Mouse (Mus musculus): ENCODE data around the gene Gm49378. TPM values are rescaled to one million over a fixed set of nuclear protein-coding genes. Genes with fewer than 3 reads are reported as not detected.

The Gm49378 gene
- polyA plus RNA-seq, 2 experiments: 3.7 to 6.8 TPM

- no peak for TF ChIP-seq POLR2A (IDR thresholded peaks at IDR 0.05; ENCODE audit: borderline replicate concordance, extremely low read depth, insufficient read depth, insufficient read length)
- DNase-seq (ENCODE audit: low spot score) (no peak), ATAC-seq (ENCODE audit: low FRiP score, low read depth) (no peak)
- Histone ChIP-seq H3K27ac (replicated peaks; ENCODE audit: low read depth, low read length) (no peak overlapping the region), H3K9ac (ENCODE audit: low read depth, low read length, severe bottlenecking) (no peak overlapping the region), H3K4me1 (ENCODE audit: control insufficient read depth, insufficient read depth, low read length) (peaks cover 9% of the 10 kb centered on the region), H3K4me2 (replicated peaks; ENCODE audit: low read depth, low read length, severe bottlenecking) (no peak overlapping the region), H3K27me3 (ENCODE audit: control insufficient read depth, insufficient read depth, low read length) (no peaks in the 10 kb centered on the region), H3K4me3 (replicated peaks; ENCODE audit: low read length) (no peak overlapping the region), H3K9me3 (ENCODE audit: control insufficient read depth, low read length) (no peaks in the 10 kb centered on the region), H3K36me3 (ENCODE audit: control insufficient read depth, insufficient read depth, low read length) (peaks cover 22% of the 10 kb centered on the region)
- WGBS: 75% methylated on average over 9 of the region's 9 CpGs
These were observed 55.6 kb downstream of the Gm49378 start for GRCm38 (mm10) chr14:55581981-55582681.

GRCm38 (mm10) chr14:55580731-55581130, 57.0 kb downstream of the Gm49378 start:
- no peaks in the 10 kb centered on the region for H3K9me3 ChIP-seq (ENCODE audit: control insufficient read depth, low read length)
- H3K9ac ChIP-seq (ENCODE audit: low read depth, low read length, severe bottlenecking): no peak overlapping the region
- no peak for TF ChIP-seq POLR2A (IDR thresholded peaks at IDR 0.05; ENCODE audit: borderline replicate concordance, extremely low read depth, insufficient read depth, insufficient read length)
- no peaks in the 10 kb centered on the region for H3K27me3 ChIP-seq (ENCODE audit: control insufficient read depth, insufficient read depth, low read length)
- peaks cover 9% of the 10 kb centered on the region for H3K4me1 ChIP-seq (ENCODE audit: control insufficient read depth, insufficient read depth, low read length)
- H3K4me2 ChIP-seq (replicated peaks; ENCODE audit: low read depth, low read length, severe bottlenecking): no peak overlapping the region
- 94% methylated on average over 16 of the region's 16 CpGs for WGBS
- DNase-seq (ENCODE audit: low spot score) (no peak), ATAC-seq (ENCODE audit: low FRiP score, low read depth) (no peak)
- H3K36me3 ChIP-seq (ENCODE audit: control insufficient read depth, insufficient read depth, low read length): peaks cover 19% of the 10 kb centered on the region
- H3K4me3 ChIP-seq (replicated peaks; ENCODE audit: low read length): no peak overlapping the region
- H3K27ac ChIP-seq (replicated peaks; ENCODE audit: low read depth, low read length): no peak overlapping the region

- Histone ChIP-seq H3K27me3 (ENCODE audit: control insufficient read depth, insufficient read depth, low read length) (no peaks in the 10 kb centered on the region), H3K36me3 (ENCODE audit: control insufficient read depth, insufficient read depth, low read length) (peaks cover 19% of the 10 kb centered on the region), H3K27ac (replicated peaks; ENCODE audit: low read depth, low read length) (no peak overlapping the region), H3K9ac (ENCODE audit: low read depth, low read length, severe bottlenecking) (no peak overlapping the region), H3K4me2 (replicated peaks; ENCODE audit: low read depth, low read length, severe bottlenecking) (no peak overlapping the region), H3K9me3 (ENCODE audit: control insufficient read depth, low read length) (no peaks in the 10 kb centered on the region), H3K4me1 (ENCODE audit: control insufficient read depth, insufficient read depth, low read length) (peaks cover 9% of the 10 kb centered on the region), H3K4me3 (replicated peaks; ENCODE audit: low read length) (no peak overlapping the region)
- ATAC-seq (ENCODE audit: low FRiP score, low read depth) (no peak), DNase-seq (ENCODE audit: low spot score) (no peak)
- WGBS: 80% methylated on average over 23 of the region's 23 CpGs
- TF ChIP-seq POLR2A (IDR thresholded peaks at IDR 0.05; ENCODE audit: borderline replicate concordance, extremely low read depth, insufficient read depth, insufficient read length): no peak
These were observed 57.9 kb downstream of the Gm49378 start for GRCm38 (mm10) chr14:55579511-55580496.

Other genes with a start within 250 kb of the Gm49378 start
Only the 30 nearest of the 34 such genes appear.
- 53.0 and 58.6 TPM in 2 replicates for gene Dhrs4, start 159.1 kb downstream of the Gm49378 start, polyA plus RNA-seq (2012; rRNA removed)
- 48.4 and 60.3 TPM in 2 replicates for gene Dhrs4, start 159.1 kb downstream of the Gm49378 start, polyA plus RNA-seq (2014; fragmentation: Nextera tagmentation; extraction: Ambion mirVana)
- 24.8 and 28.8 TPM in 2 replicates for gene Carmil3, start 147.2 kb downstream of the Gm49378 start, polyA plus RNA-seq (2012; rRNA removed)
- 3.6 and 5.4 TPM in 2 replicates for gene Carmil3, start 147.2 kb downstream of the Gm49378 start, polyA plus RNA-seq (2014; fragmentation: Nextera tagmentation; extraction: Ambion mirVana)
- gene Cpne6, start 127.5 kb downstream of the Gm49378 start, polyA plus RNA-seq (2012; rRNA removed): 0.74 and 0.83 TPM in 2 replicates
- 0.47 and 0.65 TPM in 2 replicates for gene Cpne6, start 127.5 kb downstream of the Gm49378 start, polyA plus RNA-seq (2014; fragmentation: Nextera tagmentation; extraction: Ambion mirVana)
- 0.06 TPM in 1 of 2 replicates, not detected in the other for gene Nrl, start 112.9 kb downstream of the Gm49378 start, polyA plus RNA-seq (2012; rRNA removed)
- not detected in 2 replicates for gene Nrl, start 112.9 kb downstream of the Gm49378 start, polyA plus RNA-seq (2014; fragmentation: Nextera tagmentation; extraction: Ambion mirVana)
- gene Pck2, start 97.6 kb downstream of the Gm49378 start, polyA plus RNA-seq (2012; rRNA removed): 39.3 and 52.1 TPM in 2 replicates
- gene Pck2, start 97.6 kb downstream of the Gm49378 start, polyA plus RNA-seq (2014; fragmentation: Nextera tagmentation; extraction: Ambion mirVana): 22.5 and 28.0 TPM in 2 replicates
- gene Dcaf11, start 77.9 kb downstream of the Gm49378 start, polyA plus RNA-seq (2012; rRNA removed): 47.5 and 53.0 TPM in 2 replicates
- 53.8 and 56.0 TPM in 2 replicates for gene Dcaf11, start 77.9 kb downstream of the Gm49378 start, polyA plus RNA-seq (2014; fragmentation: Nextera tagmentation; extraction: Ambion mirVana)
- gene A730061H03Rik, start 77.5 kb downstream of the Gm49378 start, polyA plus RNA-seq (2012; rRNA removed): 0.67 and 0.88 TPM in 2 replicates
- 0.74 and 1.7 TPM in 2 replicates for gene A730061H03Rik, start 77.5 kb downstream of the Gm49378 start, polyA plus RNA-seq (2014; fragmentation: Nextera tagmentation; extraction: Ambion mirVana)
- 30.9 and 43.0 TPM in 2 replicates for gene Fitm1, start 62.3 kb downstream of the Gm49378 start, polyA plus RNA-seq (2012; rRNA removed)
- gene Fitm1, start 62.3 kb downstream of the Gm49378 start, polyA plus RNA-seq (2014; fragmentation: Nextera tagmentation; extraction: Ambion mirVana): 19.1 and 26.9 TPM in 2 replicates
- gene Psme1, start 59.8 kb downstream of the Gm49378 start, polyA plus RNA-seq (2012; rRNA removed): 66.8 and 77.6 TPM in 2 replicates
- gene Psme1, start 59.8 kb downstream of the Gm49378 start, polyA plus RNA-seq (2014; fragmentation: Nextera tagmentation; extraction: Ambion mirVana): 147 and 154 TPM in 2 replicates
- 6.6 and 6.9 TPM in 2 replicates for gene Emc9, start 52.6 kb downstream of the Gm49378 start, polyA plus RNA-seq (2012; rRNA removed)
- 6.5 and 7.0 TPM in 2 replicates for gene Emc9, start 52.6 kb downstream of the Gm49378 start, polyA plus RNA-seq (2014; fragmentation: Nextera tagmentation; extraction: Ambion mirVana)
- gene Psme2, start 46.8 kb downstream of the Gm49378 start, polyA plus RNA-seq (2012; rRNA removed): 75.8 and 78.5 TPM in 2 replicates
- 239 and 245 TPM in 2 replicates for gene Psme2, start 46.8 kb downstream of the Gm49378 start, polyA plus RNA-seq (2014; fragmentation: Nextera tagmentation; extraction: Ambion mirVana)
- gene Rnf31, start 46.2 kb downstream of the Gm49378 start, polyA plus RNA-seq (2012; rRNA removed): 23.0 and 34.1 TPM in 2 replicates
- gene Rnf31, start 46.2 kb downstream of the Gm49378 start, polyA plus RNA-seq (2014; fragmentation: Nextera tagmentation; extraction: Ambion mirVana): 13.1 and 18.1 TPM in 2 replicates
- 21.0 and 26.4 TPM in 2 replicates for gene Irf9, start 34.3 kb downstream of the Gm49378 start, polyA plus RNA-seq (2012; rRNA removed)
- gene Irf9, start 34.3 kb downstream of the Gm49378 start, polyA plus RNA-seq (2014; fragmentation: Nextera tagmentation; extraction: Ambion mirVana): 9.8 and 11.3 TPM in 2 replicates
- gene Rec8, start 19.9 kb downstream of the Gm49378 start, polyA plus RNA-seq (2012; rRNA removed): 8.9 and 9.6 TPM in 2 replicates
- gene Rec8, start 19.9 kb downstream of the Gm49378 start, polyA plus RNA-seq (2014; fragmentation: Nextera tagmentation; extraction: Ambion mirVana): 2.4 and 2.8 TPM in 2 replicates
- gene Ipo4, start 1.9 kb downstream of the Gm49378 start, polyA plus RNA-seq (2012; rRNA removed): 185 and 239 TPM in 2 replicates
- gene Ipo4, start 1.9 kb downstream of the Gm49378 start, polyA plus RNA-seq (2014; fragmentation: Nextera tagmentation; extraction: Ambion mirVana): 131 and 133 TPM in 2 replicates
- 92.3 and 128 TPM in 2 replicates for gene Tm9sf1, start 5.9 kb upstream of the Gm49378 start, polyA plus RNA-seq (2012; rRNA removed)
- 111 and 116 TPM in 2 replicates for gene Tm9sf1, start 5.9 kb upstream of the Gm49378 start, polyA plus RNA-seq (2014; fragmentation: Nextera tagmentation; extraction: Ambion mirVana)
- gene Tssk4, start 12.3 kb upstream of the Gm49378 start, polyA plus RNA-seq (2012; rRNA removed): 2.9 and 3.3 TPM in 2 replicates
- gene Tssk4, start 12.3 kb upstream of the Gm49378 start, polyA plus RNA-seq (2014; fragmentation: Nextera tagmentation; extraction: Ambion mirVana): 1.2 and 1.4 TPM in 2 replicates
- gene Mdp1, start 22.6 kb upstream of the Gm49378 start, polyA plus RNA-seq (2012; rRNA removed): 47.4 and 49.7 TPM in 2 replicates
- gene Mdp1, start 22.6 kb upstream of the Gm49378 start, polyA plus RNA-seq (2014; fragmentation: Nextera tagmentation; extraction: Ambion mirVana): 53.7 and 59.1 TPM in 2 replicates
- 51.1 and 53.6 TPM in 2 replicates for gene Gmpr2, start 34.0 kb upstream of the Gm49378 start, polyA plus RNA-seq (2012; rRNA removed)
- gene Gmpr2, start 34.0 kb upstream of the Gm49378 start, polyA plus RNA-seq (2014; fragmentation: Nextera tagmentation; extraction: Ambion mirVana): 53.1 and 68.5 TPM in 2 replicates
- 347 and 416 TPM in 2 replicates for gene Nedd8, start 34.2 kb upstream of the Gm49378 start, polyA plus RNA-seq (2012; rRNA removed)
- 567 and 583 TPM in 2 replicates for gene Nedd8, start 34.2 kb upstream of the Gm49378 start, polyA plus RNA-seq (2014; fragmentation: Nextera tagmentation; extraction: Ambion mirVana)
- 35.9 and 38.4 TPM in 2 replicates for gene Tinf2, start 43.9 kb upstream of the Gm49378 start, polyA plus RNA-seq (2012; rRNA removed)
- gene Tinf2, start 43.9 kb upstream of the Gm49378 start, polyA plus RNA-seq (2014; fragmentation: Nextera tagmentation; extraction: Ambion mirVana): 34.2 and 40.1 TPM in 2 replicates
- 15.0 and 17.7 TPM in 2 replicates for gene Tgm1, start 76.0 kb upstream of the Gm49378 start, polyA plus RNA-seq (2012; rRNA removed)
- gene Tgm1, start 76.0 kb upstream of the Gm49378 start, polyA plus RNA-seq (2014; fragmentation: Nextera tagmentation; extraction: Ambion mirVana): 17.0 and 21.2 TPM in 2 replicates
- 41.7 and 53.5 TPM in 2 replicates for gene Rabggta, start 84.4 kb upstream of the Gm49378 start, polyA plus RNA-seq (2012; rRNA removed)
- 20.4 and 23.0 TPM in 2 replicates for gene Rabggta, start 84.4 kb upstream of the Gm49378 start, polyA plus RNA-seq (2014; fragmentation: Nextera tagmentation; extraction: Ambion mirVana)
- 88.3 and 109 TPM in 2 replicates for gene Dhrs1, start 107.8 kb upstream of the Gm49378 start, polyA plus RNA-seq (2012; rRNA removed)
- gene Dhrs1, start 107.8 kb upstream of the Gm49378 start, polyA plus RNA-seq (2014; fragmentation: Nextera tagmentation; extraction: Ambion mirVana): 82.0 and 89.7 TPM in 2 replicates
- 23.5 and 30.5 TPM in 2 replicates for gene Nop9, start 107.8 kb upstream of the Gm49378 start, polyA plus RNA-seq (2012; rRNA removed)
- gene Nop9, start 107.8 kb upstream of the Gm49378 start, polyA plus RNA-seq (2014; fragmentation: Nextera tagmentation; extraction: Ambion mirVana): 37.6 and 38.1 TPM in 2 replicates
- 2.1 and 2.6 TPM in 2 replicates for gene Cideb, start 120.6 kb upstream of the Gm49378 start, polyA plus RNA-seq (2012; rRNA removed)
- 0.41 and 0.46 TPM in 2 replicates for gene Cideb, start 120.6 kb upstream of the Gm49378 start, polyA plus RNA-seq (2014; fragmentation: Nextera tagmentation; extraction: Ambion mirVana)
- gene Ltb4r2, start 123.5 kb upstream of the Gm49378 start, polyA plus RNA-seq (2012; rRNA removed): 0.44 and 0.65 TPM in 2 replicates
- gene Ltb4r2, start 123.5 kb upstream of the Gm49378 start, polyA plus RNA-seq (2014; fragmentation: Nextera tagmentation; extraction: Ambion mirVana): 0.61 and 0.74 TPM in 2 replicates
- gene Ltb4r1, start 128.1 kb upstream of the Gm49378 start, polyA plus RNA-seq (2012; rRNA removed): 1.1 and 1.2 TPM in 2 replicates
- gene Ltb4r1, start 128.1 kb upstream of the Gm49378 start, polyA plus RNA-seq (2014; fragmentation: Nextera tagmentation; extraction: Ambion mirVana): 0.33 and 0.78 TPM in 2 replicates
- gene Adcy4, start 146.2 kb upstream of the Gm49378 start, polyA plus RNA-seq (2012; rRNA removed): 32.4 and 35.0 TPM in 2 replicates
- 16.8 and 17.8 TPM in 2 replicates for gene Adcy4, start 146.2 kb upstream of the Gm49378 start, polyA plus RNA-seq (2014; fragmentation: Nextera tagmentation; extraction: Ambion mirVana)
- 35.9 and 41.4 TPM in 2 replicates for gene Ripk3, start 151.0 kb upstream of the Gm49378 start, polyA plus RNA-seq (2012; rRNA removed)
- 30.5 and 37.6 TPM in 2 replicates for gene Ripk3, start 151.0 kb upstream of the Gm49378 start, polyA plus RNA-seq (2014; fragmentation: Nextera tagmentation; extraction: Ambion mirVana)